Mouse (Mus musculus) embryonic facial prominence, embryonic 11.5 days (tissue): ENCODE measurements around the gene Ipo13. TPM values are rescaled to one million over a fixed set of nuclear protein-coding genes. Genes with fewer than 3 reads are reported as not detected.
A peak's percentile ranks its signal among the peaks of the same experiment; 100 is the strongest.

Experiments used
- ATAC-seq: fragments of 200-750 bp; cut with Nextera tagmentation; replicated peaks from 2 replicates; pipeline ENCODE4 v1.8.0; 2017; ENCODE audit warnings: low read depth; ENCODE audit not compliant: insufficient number of reproducible peaks, low FRiP score, low TSS enrichment
- DNase-seq: peaks from one replicate; pipeline ENCODE4 v3.0.0-alpha.2; 2015; ENCODE audit warnings: low spot score
- H3K27ac ChIP-seq: fragments of 300-500 bp; sonication (generic); replicated peaks from 2 replicates; pipeline ENCODE4 v1.5.1; 2014; ENCODE audit warnings: mild to moderate bottlenecking, low read depth, low read length, control low read depth
- H3K27me3 ChIP-seq: fragments of 300-500 bp; sonication (generic); 2 replicates; pipeline ENCODE4 v1.6.1; 2014; ENCODE audit warnings: mild to moderate bottlenecking, low read length, moderate library complexity, mixed read lengths; ENCODE audit not compliant: control insufficient read depth, insufficient read depth
- H3K36me3 ChIP-seq: fragments of 300-500 bp; sonication (generic); replicated peaks from 2 replicates; pipeline ENCODE4 v1.6.1; 2014; ENCODE audit warnings: low read depth, mild to moderate bottlenecking, low read length, moderate library complexity, mixed read lengths; ENCODE audit not compliant: control insufficient read depth, insufficient read depth
- H3K4me1 ChIP-seq: fragments of 300-500 bp; sonication (generic); 2 replicates; pipeline ENCODE4 v1.6.1; 2014; ENCODE audit warnings: low read length, mixed read lengths; ENCODE audit not compliant: control insufficient read depth, insufficient read depth
- H3K4me2 ChIP-seq: fragments of 300-500 bp; sonication (generic); 2 replicates; pipeline ENCODE4 v1.6.1; 2014; ENCODE audit warnings: low read depth, mild to moderate bottlenecking, control low read depth, low read length, moderate library complexity
- H3K4me3 ChIP-seq: fragments of 300-500 bp; sonication (generic); 2 replicates; pipeline ENCODE4 v1.5.1; 2014; ENCODE audit warnings: low read depth, low read length, control low read depth
- H3K9ac ChIP-seq: fragments of 300-500 bp; sonication (generic); replicated peaks from 2 replicates; pipeline ENCODE4 v1.6.1; 2014; ENCODE audit warnings: mild to moderate bottlenecking, control low read depth, low read length
- H3K9me3 ChIP-seq: fragments of 300-500 bp; sonication (generic); replicated peaks from 2 replicates; pipeline ENCODE4 v1.6.1; 2016; ENCODE audit warnings: mild to moderate bottlenecking, low read length, inconsistent platforms, mixed read lengths; ENCODE audit not compliant: control insufficient read depth
- WGBS: fragments of 180-500 bp; shearing (Covaris S2); extraction: QIAGEN DNeasy Blood & Tissue Kit; methylation state at CpG from one replicate; pipeline ENCODE4 v1.1.7; 2014; 5-methylcytosine and 5-hydroxymethylcytosine counted together
- polyA plus RNA-seq: library from polyadenylated mRNA; unstranded; fragments of >200 nt; fragmentation: Nextera tagmentation; extraction: Ambion mirVana; gene quantifications from 2 replicates; pipeline ENCODE4 v1.2.1, GENCODE M21; 2014

Ipo13 gene
- polyA plus RNA-seq, 1 experiment from 2014 or later = 41.0 TPM

DNA sequence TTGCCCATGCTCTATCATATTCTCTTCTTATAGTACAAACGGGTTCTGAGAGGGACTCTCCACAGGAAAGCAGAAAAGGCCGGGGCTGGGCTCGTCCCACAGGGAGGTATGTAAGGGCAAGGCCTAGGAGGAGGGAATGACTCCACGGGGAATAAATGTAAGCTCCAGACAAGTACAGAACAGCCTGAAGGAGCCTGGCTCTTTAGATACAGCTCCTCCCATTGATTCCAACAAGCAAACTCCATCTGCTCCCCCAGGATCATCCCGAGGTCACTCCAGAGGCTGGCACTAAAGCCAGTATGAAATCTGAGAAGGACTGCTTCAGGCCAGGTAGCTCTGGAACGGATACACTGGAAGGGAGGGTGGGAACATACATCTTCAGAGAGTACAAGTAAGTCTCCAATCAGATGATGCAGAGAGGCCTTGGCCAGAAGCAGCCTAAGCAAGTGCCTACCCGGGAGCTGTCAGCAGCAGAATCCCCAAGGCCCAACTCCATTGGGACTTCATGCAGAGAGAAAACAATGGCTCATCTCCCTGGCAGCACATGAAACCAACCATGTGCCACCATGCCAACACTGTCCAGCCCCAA lies 2.0 kb downstream of the Ipo13 start:
- ATAC-seq (no peak), DNase-seq (no peak)
- H3K27ac ChIP-seq = no peak overlapping the region
- H3K27me3 ChIP-seq = no peaks in the 10 kb centered on the region
- no peaks in the 10 kb centered on the region for H3K9me3 ChIP-seq
- H3K4me2 ChIP-seq = no peak overlapping the region
- H3K36me3 ChIP-seq = no peaks in the 10 kb centered on the region
- no peak overlapping the region for H3K4me3 ChIP-seq
- H3K4me1 ChIP-seq = peaks cover 4% of the 10 kb centered on the region; the same call in 1 of the 2 replicates
- H3K9ac ChIP-seq = no peak overlapping the region
- 49% methylated on average over 7 of the region's 7 CpGs for WGBS

DNA sequence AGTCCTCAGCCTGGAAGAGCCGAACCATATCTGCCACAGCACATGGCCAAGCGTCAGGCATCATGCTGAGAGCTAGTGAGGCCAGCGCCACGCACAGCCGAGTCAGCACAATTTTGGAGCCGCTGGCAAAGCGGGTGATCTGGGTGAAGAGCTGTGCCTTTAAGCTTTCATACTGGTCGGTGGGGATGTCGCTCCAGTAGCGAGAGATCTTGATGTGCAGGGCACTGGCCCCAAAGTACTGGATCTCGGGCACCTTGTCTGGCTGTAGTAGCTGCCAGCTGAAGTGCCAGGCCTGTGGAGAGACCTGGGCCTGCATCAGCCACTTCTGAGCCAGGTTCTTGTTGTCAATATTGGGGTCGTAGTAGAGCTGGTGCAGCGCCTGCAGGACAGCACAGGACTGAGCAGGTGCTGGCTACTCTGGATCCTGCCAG lies 2.7 kb downstream of the Ipo13 start:
- no peaks in the 10 kb centered on the region for H3K9me3 ChIP-seq
- no peak overlapping the region for H3K9ac ChIP-seq
- H3K27ac ChIP-seq = no peak overlapping the region
- peaks cover 4% of the 10 kb centered on the region; the same call in 1 of the 2 replicates for H3K4me1 ChIP-seq
- no peaks in the 10 kb centered on the region for H3K36me3 ChIP-seq
- H3K4me3 ChIP-seq = no peak overlapping the region
- no peak for DNase-seq
- no peak overlapping the region for H3K4me2 ChIP-seq
- WGBS = 93% methylated on average over 13 of the region's 13 CpGs
- no peaks in the 10 kb centered on the region for H3K27me3 ChIP-seq
- ATAC-seq = no peak

DNA sequence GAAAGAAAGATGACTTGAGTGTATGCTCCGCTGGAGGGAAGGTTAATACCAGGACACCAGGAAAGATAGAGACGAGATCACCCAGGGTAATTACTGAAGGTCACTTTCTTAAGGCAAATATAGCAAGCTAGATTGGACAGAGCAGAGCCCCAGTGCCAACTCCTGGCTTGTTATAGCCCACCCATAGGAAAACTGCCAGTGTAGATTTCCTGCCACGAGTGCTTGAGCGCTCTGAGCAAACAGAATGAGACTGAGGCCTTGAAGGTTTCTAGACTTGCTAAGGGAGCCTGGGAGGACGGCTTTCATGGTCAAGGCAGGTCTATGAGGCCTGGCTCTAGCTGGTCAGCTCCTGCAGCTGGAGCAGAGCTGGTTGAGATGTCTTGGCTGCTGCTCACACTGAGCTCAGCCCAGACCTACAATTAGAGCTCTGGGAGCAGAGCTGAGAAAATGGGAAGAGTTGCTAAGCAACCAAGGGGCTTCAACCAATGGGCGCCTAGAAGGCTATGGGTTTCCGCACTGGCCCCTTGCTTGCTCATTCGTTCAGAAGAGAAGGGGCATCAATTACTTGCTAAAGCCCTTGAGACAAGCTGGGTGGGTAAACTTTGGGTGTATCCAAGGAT lies 5.9 kb downstream of the Ipo13 start:
- Histone ChIP-seq H3K27me3 (no peaks in the 10 kb centered on the region), H3K9ac (no peak overlapping the region), H3K4me3 (no peak overlapping the region), H3K9me3 (no peaks in the 10 kb centered on the region), H3K27ac (0 out of 2 replicates have a peak overlapping the region, but pooled peaks have one; percentile 35), H3K36me3 (peaks cover 2% of the 10 kb centered on the region; the same call in 1 of the 2 replicates), H3K4me1 (peaks cover 3% of the 10 kb centered on the region; the same call in 1 of the 2 replicates), H3K4me2 (no peak overlapping the region; the same call in 1 of the 2 replicates)
- 77% methylated on average over 8 of the region's 8 CpGs for WGBS
- ATAC-seq = no peak
- DNase-seq = no peak

DNA sequence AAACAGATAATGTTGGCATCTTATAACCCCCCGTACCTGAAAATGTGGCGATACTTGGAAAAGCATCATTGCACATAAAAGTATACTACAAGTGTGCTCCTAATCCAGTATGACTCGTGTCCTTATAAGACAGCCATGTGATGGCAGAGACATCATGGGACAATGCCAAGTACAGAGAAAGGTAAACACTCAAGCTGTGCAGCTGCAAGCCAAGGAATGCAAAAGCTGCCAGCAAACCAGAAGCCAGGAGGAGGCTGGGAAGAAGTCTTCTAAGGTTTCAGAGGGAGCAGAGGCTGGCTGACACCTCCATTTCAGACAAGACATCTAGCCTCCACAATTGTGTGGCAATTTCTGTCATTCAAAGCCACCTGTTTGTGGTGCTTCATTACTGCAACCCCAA lies 8.6 kb downstream of the Ipo13 start:
- 93% methylated on average over 3 of the region's 3 CpGs for WGBS
- Histone ChIP-seq H3K36me3 (peaks cover 8% of the 10 kb centered on the region), H3K4me1 (no peaks in the 10 kb centered on the region)

DNA sequence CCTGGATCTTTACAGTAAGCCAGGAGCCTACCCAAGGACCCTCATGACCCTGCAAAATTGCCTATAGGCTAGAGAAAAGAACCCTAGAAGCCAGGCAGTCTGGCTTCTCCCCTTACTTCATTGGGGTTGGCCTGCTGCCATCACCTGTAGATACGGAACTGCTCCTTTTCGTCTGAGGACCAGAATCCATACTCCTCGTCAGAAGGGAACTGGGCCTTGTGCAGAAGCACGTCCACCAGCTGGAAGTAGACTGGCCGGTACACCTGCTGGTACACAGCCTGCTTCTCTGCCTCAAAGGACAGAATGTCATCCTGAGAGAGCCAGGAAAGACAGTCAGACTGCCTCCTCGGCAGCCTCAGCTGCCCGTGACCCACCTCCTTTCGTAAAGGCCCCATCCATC lies 10.0 kb downstream of the Ipo13 start:
- Histone ChIP-seq H3K9ac (no peak overlapping the region), H3K36me3 (peaks cover 8% of the 10 kb centered on the region), H3K4me2 (no peak overlapping the region), H3K4me3 (no peak overlapping the region), H3K9me3 (no peaks in the 10 kb centered on the region), H3K4me1 (no peaks in the 10 kb centered on the region), H3K27me3 (no peaks in the 10 kb centered on the region), H3K27ac (no peak overlapping the region)
- DNase-seq (no peak), ATAC-seq (no peak)
- 95% methylated on average over 8 of the region's 8 CpGs for WGBS

More for the DNA sequence above, 8.6 kb downstream of the Ipo13 start:
- Histone ChIP-seq H3K9ac (no peak overlapping the region), H3K4me3 (no peak overlapping the region), H3K27ac (no peak overlapping the region), H3K9me3 (no peaks in the 10 kb centered on the region), H3K27me3 (no peaks in the 10 kb centered on the region), H3K4me2 (no peak overlapping the region)
- ATAC-seq (no peak), DNase-seq (no peak)

DNA sequence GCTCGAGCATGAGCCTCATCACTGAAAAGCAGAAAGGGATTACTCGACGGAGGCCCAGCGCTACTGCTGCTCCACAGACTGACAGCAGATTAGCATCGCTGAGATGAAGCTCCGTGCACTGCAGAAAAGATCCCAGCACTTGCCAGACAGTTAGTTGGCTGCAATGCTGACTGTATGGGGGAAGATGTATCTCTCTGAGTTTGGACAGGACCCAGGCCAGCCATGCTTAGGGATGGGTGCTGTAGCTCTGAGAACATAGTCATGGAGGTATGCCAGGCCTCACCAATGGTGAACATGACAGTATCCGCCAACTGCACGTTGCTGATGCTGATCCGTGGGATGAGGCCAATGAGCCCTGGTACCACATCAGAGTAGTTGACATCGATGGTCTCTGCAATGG lies 10.7 kb downstream of the Ipo13 start:
- Histone ChIP-seq H3K9ac (no peak overlapping the region), H3K27ac (no peak overlapping the region), H3K9me3 (no peaks in the 10 kb centered on the region), H3K4me2 (no peak overlapping the region), H3K4me3 (no peak overlapping the region), H3K36me3 (peaks cover 8% of the 10 kb centered on the region), H3K27me3 (no peaks in the 10 kb centered on the region), H3K4me1 (no peaks in the 10 kb centered on the region)
- DNase-seq (no peak), ATAC-seq (no peak)
- WGBS = 89% methylated on average over 10 of the region's 10 CpGs

DNA sequence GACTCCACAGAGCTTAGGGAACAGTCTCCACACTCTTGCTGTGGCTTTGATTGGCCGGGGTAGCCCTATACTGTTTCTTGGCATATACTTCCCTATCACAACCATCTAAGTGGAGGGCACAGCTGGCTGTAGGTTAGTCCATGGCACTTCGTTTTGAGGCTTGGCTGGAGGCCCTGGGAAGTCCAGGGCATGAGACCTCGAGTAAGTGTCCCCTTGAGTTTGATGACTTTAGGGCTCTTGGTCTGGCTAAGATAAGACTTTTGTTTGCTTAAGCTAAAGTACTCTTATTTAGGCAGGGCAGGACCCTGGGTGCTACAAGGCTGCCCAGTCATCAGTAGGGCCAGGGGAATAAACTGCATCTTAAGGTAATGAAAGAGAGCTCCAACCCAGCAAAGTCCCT lies 16.7 kb downstream of the Ipo13 start:
- Histone ChIP-seq H3K27me3 (no peaks in the 10 kb centered on the region), H3K4me3 (no peak overlapping the region), H3K27ac (no peak overlapping the region), H3K9me3 (no peaks in the 10 kb centered on the region), H3K4me2 (no peak overlapping the region), H3K9ac (no peak overlapping the region), H3K36me3 (peaks cover 8% of the 10 kb centered on the region), H3K4me1 (no peaks in the 10 kb centered on the region)
- no peak for DNase-seq
- no peak for ATAC-seq
- WGBS = 89% methylated on average over 3 of the region's 3 CpGs

DNA sequence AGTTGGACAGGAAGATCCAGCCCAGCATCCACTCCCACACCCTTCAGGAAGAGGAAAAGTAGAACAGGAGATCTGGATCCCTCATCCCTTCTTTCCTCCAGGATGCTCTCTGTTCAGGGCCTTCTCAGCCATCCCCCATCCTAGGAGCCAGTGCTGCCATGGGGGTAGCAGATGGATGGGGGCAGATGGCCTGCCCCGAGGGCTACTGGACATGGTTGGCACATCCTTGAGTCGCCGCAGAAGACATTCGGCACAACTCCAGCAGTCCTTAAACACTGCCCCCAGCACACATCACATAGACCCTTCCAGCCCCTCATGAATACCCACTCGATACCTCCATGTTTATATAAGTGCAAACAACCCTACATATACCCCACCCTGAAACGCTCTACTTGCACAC lies 18.8 kb downstream of the Ipo13 start:
- no peak for ATAC-seq
- no peak overlapping the region for H3K9ac ChIP-seq
- 91% methylated on average over 6 of the region's 6 CpGs for WGBS
- H3K36me3 ChIP-seq = peaks cover 3% of the 10 kb centered on the region; the same call in 1 of the 2 replicates
- H3K4me2 ChIP-seq = no peak overlapping the region
- no peak for DNase-seq
- no peak overlapping the region for H3K4me3 ChIP-seq
- no peaks in the 10 kb centered on the region for H3K27me3 ChIP-seq
- no peak overlapping the region for H3K27ac ChIP-seq
- no peaks in the 10 kb centered on the region for H3K9me3 ChIP-seq
- no peaks in the 10 kb centered on the region for H3K4me1 ChIP-seq
